Mouse (Mus musculus) frontal cortex, postnatal 25 days (tissue): Measurements from ENCODE around the gene Heatr6.

Experiments used
- DNase-seq, 2 experiments: peaks; one replicate each; pipeline ENCODE4 v3.0.0; 2022; ENCODE audit warnings: low spot score in 2 of 2

Heatr6 gene

GRCm38 (mm10) chr11:83747376-83748265 is 5.9 kb upstream of the Heatr6 start:
- no peak for DNase-seq

- DNase-seq, result no peak
Measured at GRCm38 (mm10) chr11:83754227-83754626, 731 bp downstream of the Heatr6 start.

GRCm38 (mm10) chr11:83767306-83767705 is 13.8 kb downstream of the Heatr6 start:
- no peak for DNase-seq

GRCm38 (mm10) chr11:83768976-83769375 is 15.5 kb downstream of the Heatr6 start:
- no peak for DNase-seq

- DNase-seq, result no peak
Measured at GRCm38 (mm10) chr11:83771014-83771413, 17.5 kb downstream of the Heatr6 start.

GRCm38 (mm10) chr11:83772341-83772740 is 18.8 kb downstream of the Heatr6 start:
- DNase-seq, result no peak

- DNase-seq, result no peak
Measured at GRCm38 (mm10) chr11:83773691-83774090, 20.2 kb downstream of the Heatr6 start.

- DNase-seq, result no peak
Measured at GRCm38 (mm10) chr11:83774324-83774723, 20.8 kb downstream of the Heatr6 start.

- no peak for DNase-seq
Measured at GRCm38 (mm10) chr11:83776798-83777197, 23.3 kb downstream of the Heatr6 start.

- DNase-seq, result no peak
Measured at GRCm38 (mm10) chr11:83783931-83784600, 30.6 kb downstream of the Heatr6 start.

- DNase-seq, result no peak
Measured at GRCm38 (mm10) chr11:83784661-83785060, 31.2 kb downstream of the Heatr6 start.

GRCm38 (mm10) chr11:83785366-83785765 is 31.9 kb downstream of the Heatr6 start:
- peak; percentile 22 to 36 for DNase-seq

- DNase-seq, result no peak
Measured at GRCm38 (mm10) chr11:83786835-83787234, 33.3 kb downstream of the Heatr6 start.

- DNase-seq, result no peak
Measured at GRCm38 (mm10) chr11:83787401-83788021, 34.0 kb downstream of the Heatr6 start.

- no peak for DNase-seq
Measured at GRCm38 (mm10) chr11:83788331-83788730, 34.8 kb downstream of the Heatr6 start.

GRCm38 (mm10) chr11:83789259-83789658 is 35.8 kb downstream of the Heatr6 start:
- no peak for DNase-seq

- no peak for DNase-seq
Measured at GRCm38 (mm10) chr11:83791133-83791532, 37.6 kb downstream of the Heatr6 start.

GRCm38 (mm10) chr11:83792316-83792914 is 38.9 kb downstream of the Heatr6 start:
- DNase-seq, result no peak

- no peak for DNase-seq
Measured at GRCm38 (mm10) chr11:83793264-83793663, 39.8 kb downstream of the Heatr6 start.

GRCm38 (mm10) chr11:83796112-83796511 is 42.6 kb downstream of the Heatr6 start:
- no peak for DNase-seq

GRCm38 (mm10) chr11:83796980-83797608 is 43.6 kb downstream of the Heatr6 start:
- no peak for DNase-seq
